Mouse (Mus musculus) macrophage (primary cell): ENCODE results near the gene Mgat4a. TPM values are rescaled to one million over a fixed set of nuclear protein-coding genes. Genes with fewer than 3 reads are reported as not detected.

Source experiments
- H3K27ac ChIP-seq: fragments of 350-480 bp; formaldehyde crosslinking; 2 replicates; pipeline ENCODE4 v1.9.0; 2021
- H3K36me3 ChIP-seq: fragments of 350-480 bp; formaldehyde crosslinking; 2 replicates; pipeline ENCODE4 v1.9.0; 2021; ENCODE audit errors: inconsistent target
- H3K4me3 ChIP-seq: fragments of 350-480 bp; formaldehyde crosslinking; 2 replicates; pipeline ENCODE4 v1.9.0; 2021; ENCODE audit errors: inconsistent target
- H3K79me2 ChIP-seq: fragments of 350-480 bp; formaldehyde crosslinking; 2 replicates; pipeline ENCODE4 v1.9.0; 2021; ENCODE audit errors: inconsistent target
- WGBS: methylation state at CpG from one replicate; pipeline ENCODE4 v1.1.7; 2026; ENCODE audit warnings: inconsistent platforms; ENCODE audit not compliant: missing documents; 5-methylcytosine and 5-hydroxymethylcytosine counted together
- polyA plus RNA-seq: library from polyadenylated mRNA; stranded (reverse); fragments of 250-400 nt; gene quantifications from 3 replicates; pipeline ENCODE4 v1.2.4, GENCODE M21; 2018; ENCODE audit warnings: inconsistent platforms

The Mgat4a gene
- polyA plus RNA-seq, 1 experiment from 2014 or later: 9.6 TPM

- H3K79me2 ChIP-seq: peaks cover 17% of the 10 kb centered on the region; the same call in 1 of the 2 replicates
- H3K27ac ChIP-seq: peak overlapping the region; percentile 52
- WGBS: 0% methylated on average over 10 of the region's 10 CpGs
- H3K4me3 ChIP-seq: peak overlapping the region; percentile 47
- no peaks in the 10 kb centered on the region for H3K36me3 ChIP-seq
Measured at GRCm38 (mm10) chr1:37495698-37496321, 45.0 kb downstream of the Mgat4a start.

- 92% methylated on average over 3 of the region's 3 CpGs for WGBS
- Histone ChIP-seq H3K27ac (no peak overlapping the region), H3K4me3 (peak overlapping the region; percentile 47; the same call in 1 of the 2 replicates), H3K79me2 (peaks cover 22% of the 10 kb centered on the region; the same call in 1 of the 2 replicates), H3K36me3 (no peaks in the 10 kb centered on the region)
Measured at GRCm38 (mm10) chr1:37495104-37495503, 45.7 kb downstream of the Mgat4a start.

- Histone ChIP-seq H3K36me3 (peaks cover 4% of the 10 kb centered on the region; the same call in 1 of the 2 replicates), H3K27ac (peak overlapping the region; percentile 84), H3K79me2 (peaks cover 22% of the 10 kb centered on the region; the same call in 1 of the 2 replicates), H3K4me3 (no peak overlapping the region)
- WGBS: 0% methylated on average over 7 of the region's 7 CpGs
Measured at GRCm38 (mm10) chr1:37491672-37492071, 49.1 kb downstream of the Mgat4a start.

- 79% methylated on average over 5 of the region's 5 CpGs for WGBS
- peak overlapping the region; percentile 84 for H3K27ac ChIP-seq
- no peak overlapping the region for H3K4me3 ChIP-seq
- peaks cover 4% of the 10 kb centered on the region; the same call in 1 of the 2 replicates for H3K36me3 ChIP-seq
- H3K79me2 ChIP-seq: peaks cover 22% of the 10 kb centered on the region; the same call in 1 of the 2 replicates
Measured at GRCm38 (mm10) chr1:37490691-37491212, 50.1 kb downstream of the Mgat4a start.

- 63% methylated on average over 11 of the region's 12 CpGs for WGBS
- Histone ChIP-seq H3K27ac (no peak overlapping the region), H3K79me2 (peaks cover 8% of the 10 kb centered on the region; the same call in 1 of the 2 replicates), H3K36me3 (peaks cover 4% of the 10 kb centered on the region; the same call in 1 of the 2 replicates), H3K4me3 (no peak overlapping the region)
Measured at GRCm38 (mm10) chr1:37488531-37488930, 52.3 kb downstream of the Mgat4a start.

- 11% methylated on average over 3 of the region's 3 CpGs for WGBS
- peak overlapping the region; percentile 71 for H3K27ac ChIP-seq
- H3K79me2 ChIP-seq: peaks cover 13% of the 10 kb centered on the region; the same call in 1 of the 2 replicates
- no peak overlapping the region for H3K4me3 ChIP-seq
- H3K36me3 ChIP-seq: peaks cover 4% of the 10 kb centered on the region; the same call in 1 of the 2 replicates
Measured at GRCm38 (mm10) chr1:37486994-37487393, 53.8 kb downstream of the Mgat4a start.

- Histone ChIP-seq H3K4me3 (no peak overlapping the region), H3K27ac (peak overlapping the region; percentile 71)
Measured at GRCm38 (mm10) chr1:37486439-37486838, 54.4 kb downstream of the Mgat4a start.

GRCm38 (mm10) chr1:37484612-37485011 is 56.2 kb downstream of the Mgat4a start:
- Histone ChIP-seq H3K79me2 (peaks cover 5% of the 10 kb centered on the region; the same call in 1 of the 2 replicates), H3K36me3 (peaks cover 4% of the 10 kb centered on the region; the same call in 1 of the 2 replicates), H3K27ac (no peak overlapping the region), H3K4me3 (no peak overlapping the region)
- WGBS: 98% methylated on average over 4 of the region's 4 CpGs

More at GRCm38 (mm10) chr1:37486439-37486838, 54.4 kb downstream of the Mgat4a start:
- Histone ChIP-seq H3K36me3 (peaks cover 4% of the 10 kb centered on the region; the same call in 1 of the 2 replicates), H3K79me2 (peaks cover 13% of the 10 kb centered on the region; the same call in 1 of the 2 replicates)
- 40% methylated on average over 1 of the region's 1 CpGs for WGBS

- no peak overlapping the region for H3K4me3 ChIP-seq
- no peak overlapping the region for H3K27ac ChIP-seq
- H3K79me2 ChIP-seq: peaks cover 17% of the 10 kb centered on the region; the same call in 1 of the 2 replicates
- WGBS: 56% methylated on average over 2 of the region's 2 CpGs
- no peaks in the 10 kb centered on the region for H3K36me3 ChIP-seq
Measured at GRCm38 (mm10) chr1:37481331-37481730, 59.5 kb downstream of the Mgat4a start.

GRCm38 (mm10) chr1:37480731-37481130 is 60.1 kb downstream of the Mgat4a start:
- no peak overlapping the region for H3K4me3 ChIP-seq
- no peaks in the 10 kb centered on the region for H3K36me3 ChIP-seq
- H3K79me2 ChIP-seq: peaks cover 23% of the 10 kb centered on the region; the same call in 1 of the 2 replicates
- WGBS: 54% methylated on average over 6 of the region's 6 CpGs
- no peak overlapping the region for H3K27ac ChIP-seq

GRCm38 (mm10) chr1:37479759-37480158 is 61.1 kb downstream of the Mgat4a start:
- Histone ChIP-seq H3K27ac (no peak overlapping the region), H3K36me3 (no peaks in the 10 kb centered on the region), H3K79me2 (peaks cover 26% of the 10 kb centered on the region; the same call in 1 of the 2 replicates), H3K4me3 (no peak overlapping the region)
- 88% methylated on average over 8 of the region's 8 CpGs for whole genome bisulfite sequencing

- 27% methylated on average over 9 of the region's 9 CpGs for WGBS
- peaks cover 26% of the 10 kb centered on the region; the same call in 1 of the 2 replicates for H3K79me2 ChIP-seq
- H3K27ac ChIP-seq: no peak overlapping the region
- H3K36me3 ChIP-seq: no peaks in the 10 kb centered on the region
- no peak overlapping the region for H3K4me3 ChIP-seq
Measured at GRCm38 (mm10) chr1:37479074-37479473, 61.7 kb downstream of the Mgat4a start.

- 9% methylated on average over 7 of the region's 7 CpGs for WGBS
- H3K79me2 ChIP-seq: peaks cover 26% of the 10 kb centered on the region; the same call in 1 of the 2 replicates
- H3K36me3 ChIP-seq: no peaks in the 10 kb centered on the region
- H3K4me3 ChIP-seq: peak overlapping the region; percentile 23
- H3K27ac ChIP-seq: peak overlapping the region; percentile 52
Measured at GRCm38 (mm10) chr1:37478416-37478815, 62.4 kb downstream of the Mgat4a start.

- H3K79me2 ChIP-seq: peaks cover 23% of the 10 kb centered on the region; the same call in 1 of the 2 replicates
- 21% methylated on average over 5 of the region's 5 CpGs for WGBS
- H3K27ac ChIP-seq: peak overlapping the region; percentile 52
Measured at GRCm38 (mm10) chr1:37477928-37478327, 62.9 kb downstream of the Mgat4a start.

GRCm38 (mm10) chr1:37477250-37477649 is 63.6 kb downstream of the Mgat4a start:
- WGBS: 98% methylated on average over 5 of the region's 5 CpGs

More at GRCm38 (mm10) chr1:37477928-37478327, 62.9 kb downstream of the Mgat4a start:
- Histone ChIP-seq H3K4me3 (peak overlapping the region; percentile 23), H3K36me3 (no peaks in the 10 kb centered on the region)

More at GRCm38 (mm10) chr1:37477250-37477649, 63.6 kb downstream of the Mgat4a start:
- Histone ChIP-seq H3K4me3 (no peak overlapping the region), H3K79me2 (peaks cover 20% of the 10 kb centered on the region; the same call in 1 of the 2 replicates), H3K27ac (no peak overlapping the region), H3K36me3 (no peaks in the 10 kb centered on the region)
